Mouse (Mus musculus) liver, embryonic 14.5 days (tissue): ENCODE measurements around the gene Slc27a5.

ENCODE experiments used
- CTCF ChIP-seq: IDR thresholded peaks from 2 replicates; pipeline ENCODE4 v1.5.1; 2016; ENCODE audit warnings: antibody characterized with exemption, low read depth, control low read depth
- EP300 ChIP-seq: IDR thresholded peaks from 2 replicates; pipeline ENCODE4 v1.6.1; 2016; ENCODE audit warnings: antibody characterized with exemption, low read depth

DNA sequence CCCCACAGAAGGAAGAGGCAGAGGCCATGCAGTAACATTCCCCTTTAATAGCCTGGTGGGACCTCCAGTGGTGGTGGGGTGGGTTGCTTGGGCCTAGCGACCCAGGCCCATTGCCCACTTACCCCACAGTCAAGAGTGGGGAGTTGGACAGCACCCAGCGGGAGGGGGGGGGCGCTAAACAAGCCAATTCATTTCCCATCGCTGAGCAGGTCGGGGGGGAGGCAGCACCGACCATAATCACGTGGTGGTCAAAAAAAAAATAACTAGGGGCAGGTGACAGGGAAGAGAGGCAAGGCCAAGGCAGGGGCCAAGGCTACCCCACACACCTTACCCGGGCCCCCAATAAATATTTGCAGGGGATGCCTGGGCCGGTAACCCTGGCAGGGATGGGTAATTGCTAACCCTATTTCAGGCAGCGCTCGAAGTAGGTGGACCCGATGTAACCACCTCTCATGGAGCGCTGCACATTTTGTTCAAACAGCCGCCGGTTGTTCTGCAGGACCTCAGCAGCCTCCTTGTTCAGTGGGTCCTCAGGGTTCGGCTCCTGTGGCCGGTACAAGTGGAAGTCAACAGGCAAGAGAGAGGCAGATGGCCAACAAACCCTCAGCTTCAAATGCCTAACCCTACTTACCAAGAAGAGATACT, 37.3 kb upstream of the Slc27a5 start:
- no peak for TF ChIP-seq CTCF
- no peak for TF ChIP-seq EP300
